ENCODE assay signal across 8 mouse cellular contexts in genomic region chr16:89695833-89696232, GRCm38 (mm10).
A peak's percentile ranks its signal among the peaks of the same experiment; 100 is the strongest.
DNase-seq lines count a peak whose midpoint lies in the region; ATAC-seq and TF ChIP-seq lines count a peak whose summit lies in the region.
"Had no signal": no experiment of that assay in that cellular context is flagged by ENCODE, and none has a peak within 500 bp of the region (broad histone marks: within the 10 kb centered on the region; RNA-seq: fewer than 3 reads in every experiment).

No protein-coding gene starts in this region.

- no peaks in the 10 kb centered on the region for H3K9me3 ChIP-seq in lung, postnatal 0 days (ENCODE audit: low read length)
- no peaks in the 10 kb centered on the region for H3K9me3 ChIP-seq in heart, embryonic 12.5 days (replicated peaks)
- no peaks in the 10 kb centered on the region for H3K9me3 ChIP-seq in kidney, embryonic 14.5 days (ENCODE audit: control insufficient read depth, low read length)

- WGBS in lung, postnatal 0 days = 33% methylated on average over 4 of the region's 4 CpGs
- WGBS in heart, embryonic 12.5 days = 30% methylated on average over 4 of the region's 4 CpGs
- 25% methylated on average over 4 of the region's 4 CpGs for WGBS in kidney, embryonic 14.5 days

- H3K4me2 ChIP-seq in lung, postnatal 0 days (replicated peaks; ENCODE audit: low read depth, low read length) = no peak overlapping the region
- H3K4me2 ChIP-seq in heart, embryonic 12.5 days = no peak overlapping the region
- H3K4me2 ChIP-seq in kidney, embryonic 14.5 days (replicated peaks; ENCODE audit: low read depth, low read length) = no peak overlapping the region
- H3K4me2 ChIP-seq: hindbrain, embryonic 14.5 days had no signal

- H3K36me3 ChIP-seq in lung, postnatal 0 days (ENCODE audit: insufficient read depth, low read length) = no peaks in the 10 kb centered on the region
- H3K36me3 ChIP-seq in heart, embryonic 12.5 days = no peaks in the 10 kb centered on the region
- H3K36me3 ChIP-seq in kidney, embryonic 14.5 days (ENCODE audit: control insufficient read depth, insufficient read depth, low read length) = no peaks in the 10 kb centered on the region

- no peaks in the 10 kb centered on the region for H3K27me3 ChIP-seq in lung, postnatal 0 days (replicated peaks; ENCODE audit: insufficient read depth, low read length)
- H3K27me3 ChIP-seq in heart, embryonic 12.5 days (replicated peaks) = no peaks in the 10 kb centered on the region
- H3K27me3 ChIP-seq in kidney, embryonic 14.5 days (ENCODE audit: control insufficient read depth, insufficient read depth, low read length) = no peaks in the 10 kb centered on the region

- TF ChIP-seq EP300 in lung, postnatal 0 days (IDR thresholded peaks at IDR 0.05) = no peak

- peak; percentile 44 for DNase-seq in lung, postnatal 0 days (ENCODE audit: low spot score)
- no peak for DNase-seq in lung, postnatal 14 days
- DNase-seq in thymus, adult 18-20 months = no peak
- DNase-seq in left cerebral cortex, adult 18-20 months (ENCODE audit: low spot score in 2 of 2) = no peak

- H3K4me3 ChIP-seq in lung, postnatal 0 days (ENCODE audit: low read depth, low read length) = no peak overlapping the region
- H3K4me3 ChIP-seq in heart, embryonic 12.5 days = no peak overlapping the region
- H3K4me3 ChIP-seq in kidney, embryonic 14.5 days (ENCODE audit: low read length) = no peak overlapping the region

- peak; percentile 55 for ATAC-seq in lung, postnatal 0 days
- 0 out of 2 replicates have a peak, but pooled peaks have one; percentile 61 for ATAC-seq in heart, embryonic 12.5 days (ENCODE audit: insufficient number of reproducible peaks, low FRiP score)
- peak; percentile 70 for ATAC-seq in kidney, embryonic 14.5 days (ENCODE audit: low FRiP score, low TSS enrichment)
- no peak for ATAC-seq in frontal cortex, adult (ENCODE audit: low TSS enrichment)

- no peaks in the 10 kb centered on the region for H3K4me1 ChIP-seq in lung, postnatal 0 days (ENCODE audit: insufficient read depth, low read depth, low read length)
- peaks cover 25% of the 10 kb centered on the region for H3K4me1 ChIP-seq in heart, embryonic 12.5 days (replicated peaks)
- peaks cover 7% of the 10 kb centered on the region; the same call in 1 of the 2 replicates for H3K4me1 ChIP-seq in kidney, embryonic 14.5 days (ENCODE audit: control insufficient read depth, insufficient read depth, low read length)

- no peak overlapping the region for H3K27ac ChIP-seq in lung, postnatal 0 days (ENCODE audit: low read length)
- H3K27ac ChIP-seq in heart, embryonic 12.5 days (ENCODE audit: poor library complexity, severe bottlenecking) = no peak overlapping the region
- H3K27ac ChIP-seq in kidney, embryonic 14.5 days (ENCODE audit: low read depth, low read length) = no peak overlapping the region
- H3K27ac ChIP-seq: hindbrain, embryonic 14.5 days had no signal

- no peak overlapping the region for H3K9ac ChIP-seq in lung, postnatal 0 days (replicated peaks; ENCODE audit: low read depth)
- no peak overlapping the region for H3K9ac ChIP-seq in heart, embryonic 12.5 days
- no peak overlapping the region for H3K9ac ChIP-seq in kidney, embryonic 14.5 days (ENCODE audit: low read depth, low read length)
- H3K9ac ChIP-seq: hindbrain, embryonic 14.5 days had no signal

- TF ChIP-seq CTCF in lung, postnatal 0 days (IDR thresholded peaks at IDR 0.05) = no peak
